Mouse (Mus musculus) limb, embryonic 14.5 days (tissue): ENCODE data around the gene Rac2. TPM values are rescaled to one million over a fixed set of nuclear protein-coding genes. Genes with fewer than 3 reads are reported as not detected.

ENCODE experiments used
- ATAC-seq: fragments of 200-750 bp; cut with Nextera tagmentation; 2 replicates; pipeline ENCODE4 v1.8.0; 2017; ENCODE audit warnings: low read depth, moderate number of reproducible peaks, moderate TSS enrichment; ENCODE audit not compliant: low FRiP score
- DNase-seq: peaks from one replicate; pipeline ENCODE4 v3.0.0-alpha.2; 2015; ENCODE audit warnings: low spot score
- H3K27ac ChIP-seq: fragments of 300-500 bp; sonication (generic); replicated peaks from 2 replicates; pipeline ENCODE4 v1.5.1; 2014; ENCODE audit warnings: low read depth, mild to moderate bottlenecking, low read length, moderate library complexity, mixed read lengths
- H3K27me3 ChIP-seq: fragments of 300-500 bp; sonication (generic); 2 replicates; pipeline ENCODE4 v1.6.1; 2014; ENCODE audit warnings: low read length, mixed read lengths; ENCODE audit not compliant: control insufficient read depth, insufficient read depth
- H3K36me3 ChIP-seq: fragments of 300-500 bp; sonication (generic); 2 replicates; pipeline ENCODE4 v1.6.1; 2014; ENCODE audit warnings: mild to moderate bottlenecking, low read length, moderate library complexity, mixed read lengths; ENCODE audit not compliant: control insufficient read depth, insufficient read depth
- H3K4me1 ChIP-seq: fragments of 300-500 bp; sonication (generic); 2 replicates; pipeline ENCODE4 v1.6.1; 2014; ENCODE audit warnings: antibody characterized with exemption, low read length, mixed read lengths; ENCODE audit not compliant: control insufficient read depth, insufficient read depth
- H3K4me2 ChIP-seq: fragments of 300-500 bp; sonication (generic); replicated peaks from 2 replicates; pipeline ENCODE4 v1.6.1; 2014; ENCODE audit warnings: low read depth, mild to moderate bottlenecking, low read length, moderate library complexity; ENCODE audit not compliant: severe bottlenecking
- H3K4me3 ChIP-seq: fragments of 300-500 bp; sonication (generic); replicated peaks from 2 replicates; pipeline ENCODE4 v1.5.1; 2014; ENCODE audit warnings: low read length
- H3K9ac ChIP-seq: fragments of 300-500 bp; sonication (generic); 2 replicates; pipeline ENCODE4 v1.6.1; 2014; ENCODE audit warnings: mild to moderate bottlenecking, low read depth, low read length, moderate library complexity; ENCODE audit not compliant: severe bottlenecking
- H3K9me3 ChIP-seq: fragments of 300-500 bp; sonication (generic); 2 replicates; pipeline ENCODE4 v1.6.1; 2016; ENCODE audit warnings: low read length; ENCODE audit not compliant: control insufficient read depth
- POLR2A ChIP-seq: fragments of 200-500 bp; IDR thresholded peaks from 2 replicates; pipeline ENCODE4 v1.8.0; 2012; ENCODE audit warnings: inconsistent platforms, mild to moderate bottlenecking, moderate library complexity, borderline replicate concordance; ENCODE audit not compliant: insufficient read depth, insufficient read length; ENCODE audit errors: extremely low read depth
- WGBS: fragments of 180-500 bp; shearing (Covaris S2); extraction: QIAGEN DNeasy Blood & Tissue Kit; methylation state at CpG from one replicate; pipeline ENCODE4 v1.1.7; 2014; 5-methylcytosine and 5-hydroxymethylcytosine counted together
- polyA plus RNA-seq, 2 experiments: library from polyadenylated mRNA; depleted of rRNA in 1 of 2; stranded (reverse) in 1 of 2; unstranded in 1 of 2; fragments of >200 nt; fragmentation: Nextera tagmentation in 1 of 2; extraction: Ambion mirVana in 1 of 2; gene quantifications; 2 replicates each; pipeline versions ENCODE4 v1.2.1 to v1.2.3; 2012 to 2014

The Rac2 gene
- polyA plus RNA-seq, 2 experiments = 21.9 to 34.2 TPM

DNA sequence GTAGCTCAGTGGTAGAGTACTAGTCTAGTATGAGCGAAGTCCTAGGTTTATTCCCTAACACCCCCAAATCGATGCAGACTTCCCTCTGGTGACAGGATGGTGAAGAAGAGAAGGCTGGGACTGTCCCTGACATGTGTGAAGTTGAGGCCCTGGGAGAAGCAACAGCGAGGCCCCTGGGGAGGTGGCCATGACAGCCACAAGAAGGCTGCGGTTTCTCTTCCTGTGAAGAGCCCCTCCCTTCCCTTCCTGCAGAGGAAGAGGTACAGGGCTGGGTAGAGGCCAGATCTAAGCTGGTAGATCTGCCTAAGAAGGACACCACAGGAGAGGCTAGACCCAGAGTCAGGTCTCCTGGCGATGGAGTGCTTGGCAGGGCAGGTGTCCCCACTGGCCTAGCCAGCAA lies 8.6 kb downstream of the Rac2 start:
- no peak overlapping the region for H3K4me3 ChIP-seq
- 78% methylated on average over 5 of the region's 5 CpGs for WGBS
- H3K9me3 ChIP-seq = no peaks in the 10 kb centered on the region
- TF ChIP-seq POLR2A = no peak
- ATAC-seq = no peak
- H3K27ac ChIP-seq = no peak overlapping the region
- H3K9ac ChIP-seq = no peak overlapping the region
- no peak for DNase-seq
- H3K4me2 ChIP-seq = no peak overlapping the region
- no peaks in the 10 kb centered on the region for H3K27me3 ChIP-seq
- no peaks in the 10 kb centered on the region for H3K4me1 ChIP-seq
- H3K36me3 ChIP-seq = no peaks in the 10 kb centered on the region

GRCm38 (mm10) chr15:78563344-78563743 lies 9.2 kb downstream of the Rac2 start:
- Histone ChIP-seq H3K27ac (no peak overlapping the region), H3K27me3 (no peaks in the 10 kb centered on the region), H3K4me2 (no peak overlapping the region), H3K9ac (no peak overlapping the region), H3K36me3 (no peaks in the 10 kb centered on the region), H3K4me1 (no peaks in the 10 kb centered on the region), H3K4me3 (no peak overlapping the region), H3K9me3 (no peaks in the 10 kb centered on the region)
- ATAC-seq (no peak), DNase-seq (no peak)
- WGBS = 98% methylated on average over 3 of the region's 3 CpGs
- TF ChIP-seq POLR2A = no peak

DNA sequence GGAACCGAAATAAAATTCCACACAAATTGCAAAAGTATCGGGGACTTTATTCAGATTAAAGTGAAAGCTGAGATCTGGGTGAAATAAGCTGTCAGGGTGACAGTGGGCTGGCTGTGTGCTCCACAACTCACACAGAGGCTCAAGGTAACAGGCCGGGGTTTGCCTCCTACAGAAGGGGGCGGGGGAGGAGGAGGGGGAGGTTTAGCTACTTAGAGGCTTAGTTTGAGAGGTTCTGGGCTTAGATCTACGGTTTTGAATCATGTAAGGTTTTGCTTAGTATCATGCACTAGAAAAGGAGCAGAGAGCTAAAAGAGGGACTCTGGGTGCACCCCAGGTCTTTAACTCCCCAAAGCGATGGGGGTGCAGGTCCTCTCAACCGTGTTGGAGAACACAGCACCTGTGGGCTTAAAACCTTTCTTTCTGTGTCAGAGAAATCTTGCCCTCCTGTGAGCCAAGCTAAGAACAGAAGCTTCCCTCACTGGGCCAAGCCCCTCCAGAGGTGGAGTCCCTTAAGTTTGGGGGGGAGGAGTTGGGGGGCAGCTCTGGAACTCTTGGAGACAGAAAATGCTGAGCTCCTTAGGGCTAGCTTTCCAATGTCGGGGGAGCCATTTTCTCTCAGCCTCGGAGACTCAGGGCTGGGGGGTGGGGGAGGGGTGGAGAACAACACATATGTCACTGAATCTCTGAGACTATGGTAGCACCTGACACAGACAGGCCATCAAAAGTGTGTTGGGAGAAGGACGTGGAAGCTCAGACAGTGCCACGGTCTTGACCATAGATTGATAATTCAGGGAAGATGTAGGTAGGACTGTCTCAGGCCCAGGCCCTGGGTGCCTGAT lies 13.2 kb downstream of the Rac2 start:
- H3K4me2 ChIP-seq = no peak overlapping the region
- no peaks in the 10 kb centered on the region for H3K9me3 ChIP-seq
- H3K4me3 ChIP-seq = no peak overlapping the region
- ATAC-seq (no peak), DNase-seq (no peak)
- H3K9ac ChIP-seq = no peak overlapping the region
- no peak for TF ChIP-seq POLR2A
- WGBS = 60% methylated on average over 11 of the region's 11 CpGs
- no peaks in the 10 kb centered on the region for H3K36me3 ChIP-seq
- H3K4me1 ChIP-seq = no peaks in the 10 kb centered on the region
- no peak overlapping the region for H3K27ac ChIP-seq
- H3K27me3 ChIP-seq = no peaks in the 10 kb centered on the region

DNA sequence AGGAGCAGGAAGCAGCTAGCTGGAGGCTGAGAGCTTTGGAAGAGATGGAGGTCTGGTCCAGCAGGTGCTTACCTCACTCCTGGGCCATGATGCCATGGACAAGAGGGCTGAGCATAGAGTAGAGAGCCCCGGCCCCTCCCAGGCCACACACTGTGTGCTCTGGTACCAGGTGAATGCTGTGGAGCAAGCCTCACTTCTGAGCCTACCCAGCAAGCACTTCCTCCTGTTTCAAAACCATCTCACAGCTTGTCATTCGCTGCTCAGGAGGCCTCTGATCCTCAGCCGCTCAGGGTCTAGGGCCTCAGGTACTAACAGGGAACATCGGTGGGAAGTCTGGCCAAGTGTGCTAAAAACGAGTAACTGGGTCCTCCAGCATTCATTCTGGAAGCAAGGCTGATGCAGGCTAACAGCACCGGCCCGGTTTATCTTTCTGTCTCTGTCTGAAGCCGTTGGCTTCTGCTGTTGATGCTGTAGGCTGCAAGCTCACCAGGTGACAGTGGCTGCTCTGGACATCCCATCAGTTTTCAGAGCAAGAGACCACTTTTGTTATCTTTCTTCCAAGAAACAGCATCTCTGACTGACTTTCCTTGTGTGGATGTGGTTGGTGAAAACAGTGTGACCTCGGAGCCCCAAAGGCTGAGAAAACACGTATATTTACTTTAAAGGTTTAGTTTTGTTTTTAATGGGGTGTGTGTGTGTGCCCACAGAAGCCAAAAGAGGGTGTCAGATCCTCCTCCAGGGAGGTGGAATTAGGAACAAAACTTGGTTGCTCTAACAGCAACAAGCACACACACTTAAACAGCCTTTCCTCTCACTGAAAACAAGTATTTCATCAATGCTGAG lies 14.7 kb downstream of the Rac2 start:
- H3K4me1 ChIP-seq = no peaks in the 10 kb centered on the region
- ATAC-seq = no peak

DNA sequence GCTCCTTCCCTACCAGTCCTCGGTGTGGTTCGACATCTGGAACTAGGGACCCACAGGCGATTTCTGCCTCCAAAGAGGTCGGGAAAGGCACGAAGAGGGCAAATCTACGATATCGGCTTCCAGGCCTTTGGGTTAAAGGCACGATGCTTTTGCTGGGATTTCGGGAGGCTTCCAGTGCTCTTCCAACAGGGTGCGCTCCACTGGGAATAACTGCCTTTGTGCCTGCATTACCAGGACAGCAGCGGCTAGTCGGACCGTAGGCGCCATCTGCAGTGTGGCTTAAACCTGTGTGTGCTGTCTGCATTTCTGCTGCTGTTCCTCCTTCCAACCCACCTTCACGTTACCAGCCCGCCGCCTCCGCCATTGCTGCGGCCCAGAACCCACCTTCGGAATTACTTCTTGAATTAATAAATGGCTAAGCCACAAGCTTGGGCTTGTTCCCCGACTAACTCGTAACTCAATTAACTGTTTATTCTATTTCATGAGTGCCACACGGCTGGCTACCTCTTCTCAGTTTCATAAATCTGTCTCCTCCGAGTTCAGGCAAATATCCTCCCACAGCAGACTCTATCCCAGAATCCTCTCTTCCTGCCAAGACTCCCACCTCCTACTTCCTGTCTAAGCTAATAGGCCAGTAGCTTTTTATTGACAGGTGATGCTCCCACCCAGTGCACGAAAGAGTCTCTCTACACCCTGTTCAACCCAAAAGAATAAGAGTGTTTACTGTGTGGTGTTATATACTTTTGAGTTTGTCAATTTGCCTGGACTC lies 17.9 kb downstream of the Rac2 start:
- no peaks in the 10 kb centered on the region for H3K36me3 ChIP-seq
- ATAC-seq (no peak), DNase-seq (no peak)
- H3K4me2 ChIP-seq = peak overlapping the region; percentile 13; the same call in 1 of the 2 replicates
- peak overlapping the region; percentile 16; the same call in 1 of the 2 replicates for H3K4me3 ChIP-seq
- H3K4me1 ChIP-seq = no peaks in the 10 kb centered on the region
- no peak overlapping the region for H3K27ac ChIP-seq
- no peak for TF ChIP-seq POLR2A
- H3K27me3 ChIP-seq = no peaks in the 10 kb centered on the region
- no peak overlapping the region for H3K9ac ChIP-seq
- 61% methylated on average over 25 of the region's 25 CpGs for WGBS
- H3K9me3 ChIP-seq = 0 out of 2 replicates have a peak, but pooled peaks cover 4% of the 10 kb centered on the region

More for the DNA sequence above, 14.7 kb downstream of the Rac2 start:
- no peak for DNase-seq
- Histone ChIP-seq H3K9me3 (no peaks in the 10 kb centered on the region), H3K27me3 (no peaks in the 10 kb centered on the region), H3K4me2 (no peak overlapping the region), H3K36me3 (no peaks in the 10 kb centered on the region), H3K27ac (no peak overlapping the region), H3K4me3 (no peak overlapping the region), H3K9ac (no peak overlapping the region)
- no peak for TF ChIP-seq POLR2A
- WGBS = 57% methylated on average over 10 of the region's 10 CpGs
